Mouse (Mus musculus): ENCODE measurements around the gene Shc3. TPM values are rescaled to one million over a fixed set of nuclear protein-coding genes. Genes with fewer than 3 reads are reported as not detected.

Shc3 gene
- total RNA-seq, 1 experiment from 2014 or later = not detected

- ATAC-seq (replicated peaks; ENCODE audit: low read depth, poor library complexity, severe bottlenecking) = no peak
Observed at GRCm38 (mm10) chr13:51570111-51570510, 892 bp upstream of the Shc3 start.

- ATAC-seq (replicated peaks; ENCODE audit: low read depth, poor library complexity, severe bottlenecking) = no peak
Observed at GRCm38 (mm10) chr13:51569685-51570068, 458 bp upstream of the Shc3 start.

- no peak for ATAC-seq (replicated peaks; ENCODE audit: low read depth, poor library complexity, severe bottlenecking)
Observed at GRCm38 (mm10) chr13:51568501-51568901, 718 bp downstream of the Shc3 start.

- ATAC-seq (replicated peaks; ENCODE audit: low read depth, poor library complexity, severe bottlenecking) = no peak
Observed at GRCm38 (mm10) chr13:51567411-51567851, 1.8 kb downstream of the Shc3 start.

- no peak for ATAC-seq (replicated peaks; ENCODE audit: low read depth, poor library complexity, severe bottlenecking)
Observed at GRCm38 (mm10) chr13:51567078-51567395, 2.2 kb downstream of the Shc3 start.

- ATAC-seq (replicated peaks; ENCODE audit: low read depth, poor library complexity, severe bottlenecking) = no peak
Observed at GRCm38 (mm10) chr13:51566371-51567077, 2.7 kb downstream of the Shc3 start.

GRCm38 (mm10) chr13:51564741-51565140 lies 4.5 kb downstream of the Shc3 start:
- no peak for ATAC-seq (replicated peaks; ENCODE audit: low read depth, poor library complexity, severe bottlenecking)

GRCm38 (mm10) chr13:51553343-51553742 lies 15.9 kb downstream of the Shc3 start:
- no peak for ATAC-seq (replicated peaks; ENCODE audit: low read depth, poor library complexity, severe bottlenecking)

- ATAC-seq (replicated peaks; ENCODE audit: low read depth, poor library complexity, severe bottlenecking) = no peak
Observed at GRCm38 (mm10) chr13:51552233-51552632, 17.0 kb downstream of the Shc3 start.

- ATAC-seq (replicated peaks; ENCODE audit: low read depth, poor library complexity, severe bottlenecking) = no peak
Observed at GRCm38 (mm10) chr13:51551824-51552223, 17.4 kb downstream of the Shc3 start.

- no peak for ATAC-seq (replicated peaks; ENCODE audit: low read depth, poor library complexity, severe bottlenecking)
Observed at GRCm38 (mm10) chr13:51539816-51540215, 29.4 kb downstream of the Shc3 start.

- no peak for ATAC-seq (replicated peaks; ENCODE audit: low read depth, poor library complexity, severe bottlenecking)
Observed at GRCm38 (mm10) chr13:51535326-51535725, 33.9 kb downstream of the Shc3 start.

GRCm38 (mm10) chr13:51526480-51526879 lies 42.7 kb downstream of the Shc3 start:
- 0 out of 2 replicates have a peak, but pooled peaks have one; percentile 29 for ATAC-seq (replicated peaks; ENCODE audit: low read depth, poor library complexity, severe bottlenecking)

- ATAC-seq (replicated peaks; ENCODE audit: low read depth, poor library complexity, severe bottlenecking) = no peak
Observed at GRCm38 (mm10) chr13:51524316-51524715, 44.9 kb downstream of the Shc3 start.

GRCm38 (mm10) chr13:51523311-51523710 lies 45.9 kb downstream of the Shc3 start:
- no peak for ATAC-seq (replicated peaks; ENCODE audit: low read depth, poor library complexity, severe bottlenecking)

- 0 out of 2 replicates have a peak, but pooled peaks have one; percentile 62 for ATAC-seq (replicated peaks; ENCODE audit: low read depth, poor library complexity, severe bottlenecking)
Observed at GRCm38 (mm10) chr13:51518880-51519279, 50.3 kb downstream of the Shc3 start.

GRCm38 (mm10) chr13:51517943-51518342 lies 51.3 kb downstream of the Shc3 start:
- ATAC-seq (replicated peaks; ENCODE audit: low read depth, poor library complexity, severe bottlenecking) = no peak

GRCm38 (mm10) chr13:51508836-51509235 lies 60.4 kb downstream of the Shc3 start:
- no peak for ATAC-seq (replicated peaks; ENCODE audit: low read depth, poor library complexity, severe bottlenecking)

GRCm38 (mm10) chr13:51505711-51506110 lies 63.5 kb downstream of the Shc3 start:
- ATAC-seq (replicated peaks; ENCODE audit: low read depth, poor library complexity, severe bottlenecking) = no peak

GRCm38 (mm10) chr13:51499769-51500168 lies 69.5 kb downstream of the Shc3 start:
- ATAC-seq (replicated peaks; ENCODE audit: low read depth, poor library complexity, severe bottlenecking) = no peak

- ATAC-seq (replicated peaks; ENCODE audit: low read depth, poor library complexity, severe bottlenecking) = no peak
Observed at GRCm38 (mm10) chr13:51493676-51494075, 75.5 kb downstream of the Shc3 start.
